Mouse (Mus musculus) frontal cortex, postnatal 25 days (tissue): ENCODE data around the gene Mef2a.

Experiments used
- DNase-seq, 2 experiments: peaks; one replicate each; pipeline ENCODE4 v3.0.0; 2022; ENCODE audit warnings: low spot score in 2 of 2

Gene Mef2a

GRCm38 (mm10) chr7:67245255-67245654 is 127.4 kb downstream of the Mef2a start:
- no peak for DNase-seq

DNA sequence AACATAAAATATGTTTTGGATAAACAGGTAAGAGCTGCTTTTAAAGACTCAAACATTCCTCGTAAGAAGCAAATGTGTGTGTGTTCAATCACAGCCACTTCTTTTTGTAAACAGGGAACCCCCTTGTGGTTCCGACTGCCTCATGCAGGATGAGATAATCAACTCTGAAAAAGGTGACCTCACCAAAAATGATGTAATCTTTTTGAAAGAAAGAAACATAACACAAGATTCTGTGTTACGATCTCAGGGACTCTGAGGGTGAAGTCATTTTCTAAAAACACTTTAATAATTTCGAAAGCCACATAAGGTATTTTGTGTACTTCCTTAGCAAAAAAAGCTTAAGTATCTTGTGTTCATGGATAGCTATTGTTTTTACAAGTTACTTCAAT is 128.8 kb downstream of the Mef2a start:
- DNase-seq = no peak

DNA sequence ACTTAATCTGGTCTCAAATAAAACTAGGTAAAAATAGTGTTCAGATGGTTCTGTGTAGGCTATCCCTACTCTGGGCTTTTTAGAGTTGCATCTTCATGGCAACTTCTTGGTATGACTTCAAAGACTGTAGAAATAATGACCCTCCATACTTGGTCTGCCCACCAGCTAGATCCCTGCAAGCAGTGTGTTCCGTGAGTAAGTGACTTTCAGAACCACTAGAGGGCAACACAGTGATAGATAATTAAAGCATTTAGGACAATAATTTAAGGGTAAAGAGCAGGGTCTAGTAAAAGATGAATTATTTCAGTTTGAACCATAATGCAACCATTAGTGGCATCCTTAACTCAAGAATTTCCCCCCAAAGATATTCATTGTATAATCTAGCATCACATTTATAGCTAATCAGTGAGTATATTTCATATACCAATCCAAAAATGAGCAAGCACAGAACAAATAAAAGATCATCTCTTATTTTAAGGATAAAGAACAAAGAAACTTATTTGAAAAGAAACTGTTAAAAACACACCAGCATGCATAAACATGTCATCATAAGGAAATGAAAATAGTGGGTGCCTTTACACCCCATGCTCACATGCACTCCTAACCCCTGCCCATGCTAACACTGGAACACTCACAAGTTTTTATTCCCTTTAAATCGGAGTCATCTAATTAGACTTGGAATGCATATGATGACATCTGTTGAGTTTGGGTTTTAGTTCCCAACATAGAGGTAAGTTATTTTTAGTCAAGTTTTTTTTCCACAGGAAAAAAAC is 129.4 kb downstream of the Mef2a start:
- no peak for DNase-seq

DNA sequence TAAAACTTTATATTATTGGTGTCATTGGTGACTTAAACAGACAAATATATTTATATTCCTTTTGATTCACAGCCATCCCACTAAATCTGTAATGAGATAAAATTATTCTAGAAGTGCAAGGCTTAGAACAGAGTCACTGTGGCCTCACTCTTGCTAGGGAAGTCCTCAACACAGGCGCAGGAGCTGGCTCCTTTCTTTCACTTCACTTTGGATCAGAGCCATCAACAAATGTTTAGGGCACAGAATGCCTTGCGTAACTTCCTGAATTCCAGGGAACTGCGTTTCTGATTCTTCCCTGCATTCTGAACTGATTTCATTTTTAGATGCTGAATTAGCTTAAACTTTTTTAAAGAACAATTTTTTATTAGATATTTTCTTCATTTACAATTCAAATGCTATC is 130.7 kb downstream of the Mef2a start:
- no peak for DNase-seq

- DNase-seq = no peak
Observed at GRCm38 (mm10) chr7:67237752-67238151, 134.9 kb downstream of the Mef2a start.

DNA sequence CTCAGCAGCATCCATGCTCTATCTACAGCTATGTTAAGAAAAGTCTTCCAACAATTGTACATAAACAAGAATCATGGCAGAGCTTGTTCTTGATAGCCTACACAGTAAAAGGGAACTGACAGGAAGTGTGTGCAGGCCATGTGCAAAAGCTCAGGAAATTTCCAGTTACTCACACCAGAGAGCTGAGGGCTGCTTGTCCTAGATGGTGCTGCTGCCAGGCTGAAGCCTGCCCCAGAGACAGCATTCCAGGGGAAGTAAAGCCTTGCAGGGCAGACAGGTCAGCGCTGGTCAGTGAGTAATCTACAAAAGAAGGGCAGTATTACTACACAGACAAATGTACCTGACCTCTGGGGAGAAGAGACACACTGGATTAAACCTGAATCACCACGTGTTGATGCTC is 136.3 kb downstream of the Mef2a start:
- no peak for DNase-seq

DNA sequence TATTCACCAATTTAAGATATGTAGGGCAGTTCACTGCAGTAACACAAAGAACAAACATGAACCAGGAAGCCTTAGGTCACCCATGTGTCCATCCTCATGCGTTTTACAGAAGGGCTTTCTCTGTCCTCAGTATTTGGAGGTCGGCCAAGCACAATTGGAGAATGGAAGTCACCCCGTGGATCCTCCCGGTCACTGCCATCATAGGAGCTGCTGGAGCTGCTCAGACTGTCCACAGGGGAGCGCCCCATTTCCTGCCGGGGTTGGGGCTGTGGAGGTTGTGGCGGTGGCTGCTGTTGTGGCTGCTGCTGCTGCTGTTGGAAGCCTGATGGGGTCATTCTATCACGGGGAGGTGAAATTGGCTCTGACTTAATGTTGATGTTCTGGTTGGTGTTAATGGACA is 137.9 kb downstream of the Mef2a start:
- DNase-seq = no peak

DNA sequence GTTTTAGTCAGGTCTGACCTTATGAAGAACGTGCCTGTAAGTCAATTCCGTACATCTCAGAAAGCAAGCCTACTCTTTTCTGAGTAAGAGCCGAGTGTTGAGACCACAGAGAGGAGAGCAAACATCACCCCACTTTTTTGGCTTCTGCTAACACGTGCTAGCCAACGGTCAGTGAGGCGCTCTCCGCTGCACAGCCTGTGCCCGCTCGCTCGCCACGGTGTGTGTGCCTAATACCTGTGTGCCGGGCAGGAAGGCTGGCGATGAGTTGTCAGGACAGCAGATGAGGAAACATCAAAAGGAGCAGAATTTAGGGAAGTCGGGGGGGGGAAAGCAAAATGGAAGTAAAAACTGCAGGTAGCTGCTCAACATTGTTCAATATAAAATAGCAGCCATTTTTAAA is 140.2 kb downstream of the Mef2a start:
- DNase-seq = peak in 1 of 2 experiments; percentile 5

GRCm38 (mm10) chr7:67230640-67231140 is 142.0 kb downstream of the Mef2a start:
- peak in 1 of 2 experiments; percentile 3 for DNase-seq

DNA sequence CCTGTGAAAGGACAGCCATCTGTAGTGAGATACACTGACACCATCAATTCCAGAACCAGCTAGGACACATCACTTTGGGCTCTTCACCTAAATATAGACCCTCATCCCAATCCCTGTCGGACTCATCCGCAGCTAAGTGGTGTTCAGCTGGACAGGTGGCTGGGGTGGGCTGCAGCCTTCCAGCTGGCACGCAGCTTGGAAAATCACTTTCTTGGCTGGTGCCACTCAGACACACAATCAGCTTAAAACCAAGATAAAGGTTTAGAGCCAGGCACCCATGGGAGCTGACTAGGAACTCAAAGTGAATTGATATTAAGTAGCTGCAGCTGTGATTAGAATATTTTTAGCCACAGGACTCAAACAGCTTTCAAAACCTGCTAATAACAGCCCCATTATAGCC is 142.4 kb downstream of the Mef2a start:
- DNase-seq = peak in 1 of 2 experiments; percentile 3

GRCm38 (mm10) chr7:67229701-67230100 is 143.0 kb downstream of the Mef2a start:
- DNase-seq = peak in 1 of 2 experiments; percentile 3

DNA sequence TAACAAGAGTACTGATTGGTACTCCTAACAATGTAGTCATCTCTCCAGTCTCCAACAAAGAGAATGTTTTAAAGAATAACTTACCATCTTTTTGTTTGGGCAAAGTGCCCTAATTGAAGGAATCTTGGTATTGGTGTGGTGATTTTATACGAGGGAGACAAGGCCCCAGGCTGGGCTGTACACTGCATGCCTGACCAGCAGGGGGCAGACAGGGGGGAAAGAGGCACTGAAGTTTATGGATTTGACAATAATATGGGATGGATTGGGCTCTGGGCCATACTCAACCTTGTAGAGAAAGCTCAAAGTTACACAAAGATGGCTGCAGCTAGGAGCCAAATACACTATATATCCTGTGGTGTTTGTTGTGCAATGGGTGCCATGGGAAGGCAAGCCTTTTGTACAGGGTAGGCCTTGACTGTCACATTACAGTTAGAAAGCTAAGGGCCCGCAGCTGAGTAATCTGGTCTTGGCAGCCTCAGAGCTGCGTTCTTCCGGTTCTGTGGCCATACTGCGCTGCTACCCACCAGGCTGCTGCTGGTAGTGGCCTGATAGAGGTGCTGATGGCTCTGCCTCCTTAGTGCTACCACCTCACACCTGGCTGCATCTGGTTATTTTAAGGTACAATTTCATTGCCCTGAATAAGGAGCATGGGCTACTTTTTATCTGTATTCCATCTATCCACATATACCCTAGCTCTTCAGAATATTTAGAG is 143.6 kb downstream of the Mef2a start:
- DNase-seq = no peak

- DNase-seq = no peak
Observed at GRCm38 (mm10) chr7:67228390-67228789, 144.3 kb downstream of the Mef2a start.

GRCm38 (mm10) chr7:67227538-67227937 is 145.1 kb downstream of the Mef2a start:
- no peak for DNase-seq

DNA sequence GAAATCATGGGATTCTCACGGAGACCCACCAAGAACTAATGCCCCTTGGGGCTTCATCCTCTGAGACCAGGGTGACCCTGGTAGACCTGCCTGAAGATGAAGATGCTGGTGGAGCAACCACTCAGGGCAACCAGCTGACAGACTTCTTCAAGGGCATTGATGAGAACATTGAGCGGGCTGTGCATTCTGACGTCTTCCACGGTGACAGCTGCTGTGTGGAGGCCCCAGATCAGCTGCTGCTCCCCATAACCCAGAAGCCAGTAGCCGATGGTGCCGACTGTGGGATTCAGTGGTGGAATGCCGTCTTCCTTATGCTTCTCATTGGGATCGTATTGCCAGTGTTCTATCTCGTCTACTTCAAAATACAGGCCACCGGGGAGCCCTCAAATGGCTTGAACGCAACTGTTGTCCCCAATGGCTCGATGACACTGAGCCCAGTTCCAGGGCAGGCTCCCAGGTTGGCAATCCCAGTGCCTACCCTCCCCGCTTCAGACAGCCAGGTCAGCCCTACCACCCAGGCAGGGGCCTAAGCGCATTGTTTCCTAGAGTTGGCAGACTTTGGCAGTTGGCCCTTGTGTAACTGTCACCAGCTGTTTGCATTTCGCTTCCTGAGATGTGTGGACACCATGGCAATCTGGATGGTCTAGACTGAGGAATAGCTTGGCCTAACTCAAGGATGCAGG is 146.6 kb downstream of the Mef2a start:
- DNase-seq = no peak

GRCm38 (mm10) chr7:67222220-67222862 is 150.3 kb downstream of the Mef2a start, which contains the start of gene Lysmd4:
TSS of gene Lysmd4 (plus strand) at chr7:67222544.
- DNase-seq = peak; percentile 90 to 92

- DNase-seq = peak in 1 of 2 experiments; percentile 30
Observed at GRCm38 (mm10) chr7:67217025-67217424, 155.6 kb downstream of the Mef2a start.

GRCm38 (mm10) chr7:67216351-67216750 is 156.3 kb downstream of the Mef2a start:
- DNase-seq = no peak

DNA sequence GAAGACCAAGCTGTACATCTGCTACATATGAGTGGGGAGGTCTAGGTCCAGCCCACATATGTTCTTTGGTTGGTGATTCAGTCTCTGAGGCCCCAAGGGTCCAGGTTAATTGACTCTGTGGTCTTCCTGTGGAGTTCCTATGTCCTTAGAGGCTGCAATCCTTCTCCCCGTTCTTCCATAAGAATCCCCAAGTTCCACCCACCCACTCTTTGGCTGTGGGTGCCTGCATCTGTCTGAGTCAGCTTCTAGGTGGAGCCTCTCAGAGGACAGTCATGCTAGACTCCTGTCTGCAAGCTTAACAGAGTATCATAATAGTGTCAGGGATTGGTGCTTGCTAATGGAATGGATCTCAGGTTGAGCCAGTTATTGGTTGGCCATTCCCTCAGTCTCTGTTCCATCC is 159.1 kb downstream of the Mef2a start:
- no peak for DNase-seq

GRCm38 (mm10) chr7:67211971-67212370 is 160.7 kb downstream of the Mef2a start:
- no peak for DNase-seq

DNA sequence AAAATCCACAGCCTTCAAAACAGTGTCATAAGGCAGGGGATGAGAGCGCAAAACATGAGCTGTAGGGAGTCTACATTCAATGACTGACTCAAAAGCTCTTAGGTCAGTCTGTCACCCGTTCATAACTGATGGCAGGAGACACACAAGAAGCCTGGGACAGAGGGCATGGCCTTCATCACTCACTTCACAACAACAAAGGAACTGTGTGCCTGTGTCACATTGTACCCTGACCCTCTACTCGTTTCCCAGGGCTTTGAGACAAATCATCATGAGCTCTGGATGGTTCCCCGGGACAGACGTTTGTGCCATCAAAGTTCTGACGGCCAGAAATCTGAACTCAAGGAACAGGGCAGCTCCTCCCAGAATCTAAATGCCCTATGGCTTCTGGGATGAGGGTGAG is 161.3 kb downstream of the Mef2a start:
- no peak for DNase-seq
